Mouse (Mus musculus): ENCODE data around the gene Ephx4.

Gene Ephx4

GRCm38 (mm10) chr5:107434001-107434400 lies 31.5 kb downstream of the Ephx4 start:
- DNase-seq (ENCODE audit: low read depth, low spot score) = peak; percentile 67

DNA sequence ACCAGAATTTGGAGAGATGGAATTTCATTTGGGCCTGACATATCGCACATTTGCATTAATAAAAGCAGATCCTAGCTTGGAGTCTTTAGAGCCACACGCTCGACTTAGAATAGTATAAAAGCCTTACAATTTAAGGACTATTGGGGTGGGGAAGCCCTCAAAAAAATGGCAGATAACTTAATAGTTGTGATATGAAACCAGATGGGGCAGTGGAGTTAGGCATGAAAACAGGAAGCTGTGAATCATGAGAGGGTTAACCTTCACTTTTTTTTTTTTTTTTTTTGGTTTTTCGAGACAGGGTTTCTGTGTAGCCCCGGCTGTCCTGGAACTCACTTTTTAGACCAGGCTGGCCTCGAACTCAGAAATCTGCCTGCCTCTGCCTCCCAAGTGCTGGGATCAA lies 33.6 kb downstream of the Ephx4 start:
- DNase-seq (ENCODE audit: low read depth, low spot score) = no peak

- DNase-seq (ENCODE audit: low read depth, low spot score) = no peak
These were observed 34.2 kb downstream of the Ephx4 start for GRCm38 (mm10) chr5:107436587-107437209.

GRCm38 (mm10) chr5:107437464-107438281 lies 35.1 kb downstream of the Ephx4 start, which contains the start of gene Btbd8:
Gene Btbd8, plus strand, starts transcription at chr5:107437997.
- DNase-seq (ENCODE audit: low read depth, low spot score) = peak; percentile 91

- no peak for DNase-seq (ENCODE audit: low read depth, low spot score)
These were observed 35.8 kb downstream of the Ephx4 start for GRCm38 (mm10) chr5:107438353-107438752.

DNA sequence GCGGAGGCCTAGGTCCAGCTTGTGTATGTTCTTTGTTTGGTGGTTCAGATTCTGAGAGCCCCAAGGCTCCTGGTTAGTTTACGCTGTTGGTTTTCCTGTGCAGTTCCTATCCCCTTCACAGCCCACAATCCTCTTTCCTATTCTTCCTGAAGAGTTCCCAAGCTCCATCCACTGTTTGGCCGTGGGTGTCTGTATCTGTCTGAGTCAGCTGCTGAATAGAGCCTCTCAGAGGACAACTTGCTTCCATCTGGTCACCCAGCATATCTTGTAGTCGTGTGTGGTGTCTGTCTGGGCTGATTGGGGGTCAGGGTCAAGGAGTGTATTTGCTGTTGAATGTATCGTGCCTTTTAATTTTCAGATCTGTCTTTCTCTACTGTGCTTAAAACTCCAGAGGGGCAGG lies 39.3 kb downstream of the Ephx4 start:
- DNase-seq (ENCODE audit: low read depth, low spot score) = no peak

- no peak for DNase-seq (ENCODE audit: low read depth, low spot score)
These were observed 41.7 kb downstream of the Ephx4 start for GRCm38 (mm10) chr5:107444251-107444650.

GRCm38 (mm10) chr5:107447977-107448376 lies 45.4 kb downstream of the Ephx4 start:
- DNase-seq (ENCODE audit: low read depth, low spot score) = no peak

- peak; percentile 68 for DNase-seq (ENCODE audit: low read depth, low spot score)
These were observed 46.2 kb downstream of the Ephx4 start for GRCm38 (mm10) chr5:107448784-107449183.

DNA sequence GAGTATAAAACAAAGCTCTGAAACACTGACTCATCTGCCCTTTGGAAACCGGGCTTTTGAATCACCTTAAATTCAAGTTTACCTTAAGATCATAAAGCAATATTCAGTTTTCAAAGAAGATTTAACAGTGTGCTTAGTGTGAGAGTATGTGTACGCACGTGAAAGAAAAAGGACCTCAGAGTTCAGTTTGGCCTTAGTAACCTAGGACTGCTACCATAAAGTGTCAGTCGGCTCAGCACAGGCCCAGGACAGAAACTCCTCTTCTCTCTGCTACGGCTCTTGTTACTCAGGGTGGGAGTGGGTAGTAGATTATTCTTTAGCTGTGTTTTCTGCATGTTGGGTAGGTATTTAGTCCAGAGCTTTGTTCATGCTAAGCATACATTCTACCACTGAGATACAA lies 47.1 kb downstream of the Ephx4 start:
- no peak for DNase-seq (ENCODE audit: low read depth, low spot score)

DNA sequence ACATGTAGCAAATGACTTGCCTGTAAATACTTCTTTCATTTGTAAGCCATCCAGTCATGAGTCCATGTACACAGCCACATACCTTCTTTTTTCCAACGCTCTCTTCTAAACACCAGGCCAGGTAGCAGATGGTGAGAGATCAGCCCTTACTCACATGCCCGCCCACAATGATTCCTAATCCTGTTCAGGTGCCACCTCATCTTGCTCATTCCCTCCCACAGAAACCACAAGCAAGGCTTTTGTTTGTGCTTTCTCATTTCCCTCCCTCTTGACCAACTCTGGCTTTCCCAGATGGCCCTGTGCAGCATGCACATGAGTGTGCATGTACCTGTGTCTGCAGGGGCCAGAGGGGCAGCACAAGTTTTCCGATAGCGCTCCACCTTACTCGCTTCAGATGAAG lies 47.8 kb downstream of the Ephx4 start:
- peak; percentile 57 for DNase-seq (ENCODE audit: low read depth, low spot score)

DNA sequence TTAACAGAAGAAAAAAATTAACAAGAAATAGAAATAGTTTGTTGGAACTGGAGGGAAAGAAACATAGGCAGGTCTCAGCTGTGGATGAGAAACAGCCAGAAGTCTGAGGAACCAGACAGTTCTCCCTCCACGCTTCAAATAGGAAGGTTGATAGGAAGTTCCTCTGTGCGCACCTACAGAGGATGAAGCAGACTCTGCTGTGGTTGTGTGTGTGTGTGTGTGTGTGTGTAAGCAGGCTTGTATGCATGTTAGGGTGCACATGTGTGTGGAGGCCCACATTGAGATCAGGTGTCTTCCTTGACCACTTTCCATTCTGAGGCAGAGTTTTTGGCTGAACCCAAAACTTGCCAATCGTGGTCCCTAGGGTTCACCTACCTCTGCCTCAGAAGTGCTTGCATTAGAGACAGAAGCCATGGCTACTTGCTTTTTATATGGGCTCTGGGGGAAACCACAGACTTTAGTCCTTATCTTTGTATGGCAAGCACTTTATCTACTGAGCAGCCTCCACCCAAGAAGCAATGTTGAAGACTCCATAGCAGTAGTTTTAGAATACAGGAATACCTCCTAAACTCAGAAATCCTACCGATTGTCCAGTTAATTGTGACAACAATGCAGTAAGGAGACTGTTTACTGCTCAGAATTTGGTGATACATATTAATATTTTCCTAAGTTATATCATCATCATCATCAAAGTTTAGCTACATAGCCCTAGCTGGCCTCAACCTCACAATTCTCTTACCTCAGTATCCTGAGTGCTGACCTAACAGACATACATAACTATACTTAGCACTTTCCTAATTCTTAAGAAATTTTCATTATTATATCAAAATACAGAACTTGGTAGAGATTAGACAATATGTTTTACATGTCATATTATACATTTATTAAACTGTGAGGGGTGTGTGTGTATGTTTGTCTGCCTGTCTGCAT lies 59.9 kb downstream of the Ephx4 start:
- DNase-seq (ENCODE audit: low read depth, low spot score) = no peak

DNA sequence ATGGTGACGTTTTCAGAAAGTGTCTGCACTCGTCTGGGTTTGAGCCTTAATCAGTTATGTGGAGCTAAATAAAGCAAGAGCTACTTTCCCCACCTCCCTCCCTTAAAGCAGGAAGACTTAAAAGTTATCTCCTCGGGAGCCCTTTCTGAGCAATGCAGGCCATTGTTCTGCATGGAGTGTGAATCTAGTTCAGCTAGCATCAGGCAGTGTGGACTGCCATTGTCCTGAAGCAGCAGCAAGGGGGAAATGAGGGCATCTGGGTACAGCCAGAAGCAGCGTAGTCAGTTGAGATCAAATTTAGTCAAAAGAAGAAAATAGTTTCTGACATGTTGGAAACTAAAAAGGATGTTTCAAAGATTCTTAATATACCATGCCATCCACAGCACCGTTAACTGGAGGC lies 64.0 kb downstream of the Ephx4 start:
- peak; percentile 38 for DNase-seq (ENCODE audit: low read depth, low spot score)

GRCm38 (mm10) chr5:107467098-107467497 lies 64.6 kb downstream of the Ephx4 start:
- DNase-seq (ENCODE audit: low read depth, low spot score) = no peak

- no peak for DNase-seq (ENCODE audit: low read depth, low spot score)
These were observed 68.2 kb downstream of the Ephx4 start for GRCm38 (mm10) chr5:107470600-107471329.

All from telencephalon, adult 2 months (tissue).